Comparison of ENCODE assay signal across 15 mouse cellular contexts in the genomic region with DNA sequence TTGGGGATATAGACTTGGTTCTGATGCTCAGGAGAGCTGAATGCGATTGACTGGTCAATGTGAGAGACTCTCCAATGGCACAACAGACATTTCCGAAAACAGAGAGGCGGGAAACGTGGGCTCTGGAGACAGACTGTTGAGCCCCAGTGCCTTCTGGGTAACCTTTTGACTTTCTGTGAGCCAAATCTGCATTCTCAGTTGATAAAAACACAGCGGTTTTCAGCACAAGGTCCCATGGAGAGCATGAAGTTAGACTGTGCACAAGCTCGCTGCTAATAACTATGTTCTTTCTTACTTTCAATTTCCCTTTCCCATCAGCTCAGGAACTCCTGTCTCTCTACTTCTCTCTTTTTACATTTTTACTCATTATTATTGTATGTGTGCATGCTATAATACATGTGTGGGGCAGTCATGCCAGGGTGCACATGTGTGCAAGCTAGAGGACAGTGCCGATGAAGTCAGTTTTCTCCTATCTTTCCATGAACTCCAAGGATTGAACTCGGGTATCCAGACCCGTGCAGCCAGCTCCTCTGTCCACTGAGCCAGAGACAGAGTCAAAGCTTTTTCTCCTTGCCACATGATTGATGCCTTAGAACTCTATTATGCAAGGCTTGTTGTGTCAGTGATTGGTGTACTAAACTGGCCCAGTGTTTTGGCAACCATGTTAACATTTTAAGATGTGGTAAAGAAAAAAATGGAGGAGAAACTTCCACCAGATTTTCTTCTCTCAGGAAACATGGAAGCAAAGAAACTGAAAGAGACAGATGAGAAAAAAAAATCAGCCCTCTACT. TPM values are rescaled to one million over a fixed set of nuclear protein-coding genes. Genes with fewer than 3 reads are reported as not detected.
A peak's percentile ranks its signal among the peaks of the same experiment; 100 is the strongest.
DNase-seq lines count a peak whose midpoint lies in the region; ATAC-seq and TF ChIP-seq lines count a peak whose summit lies in the region.
"Had no signal": no experiment of that assay in that cellular context is flagged by ENCODE, and none has a peak within 500 bp of the region (broad histone marks: within the 10 kb centered on the region; RNA-seq: fewer than 3 reads in every experiment).

No protein-coding gene starts in this region.

- ATAC-seq in liver, embryonic 16.5 days (ENCODE audit: low read depth): no peak
- no peak for ATAC-seq in liver, embryonic 11.5 days (replicated peaks; ENCODE audit: low FRiP score)
- ATAC-seq in common myeloid progenitor, adult 5-6 weeks (replicated peaks; ENCODE audit: low read depth, poor library complexity, severe bottlenecking): peak; percentile 23; the same call in 1 of the 2 replicates
- ATAC-seq: forebrain, embryonic 13.5 days; hindbrain, postnatal 0 days; lung, postnatal 0 days had no signal

- 50% methylated on average over 9 of the region's 9 CpGs for WGBS in liver, embryonic 16.5 days (ENCODE audit: insufficient replicate concordance)
- WGBS in liver, embryonic 11.5 days: 80% methylated on average over 9 of the region's 9 CpGs

- H3K9me3 ChIP-seq in liver, embryonic 16.5 days (replicated peaks; ENCODE audit: control insufficient read depth, low read length): no peaks in the 10 kb centered on the region
- no peaks in the 10 kb centered on the region for H3K9me3 ChIP-seq in liver, embryonic 11.5 days (ENCODE audit: control insufficient read depth, low read length)
- H3K9me3 ChIP-seq: forebrain, embryonic 13.5 days; heart, embryonic 15.5 days; limb, embryonic 12.5 days had no signal

- no peak overlapping the region for H3ac ChIP-seq in myocyte (ENCODE audit: control insufficient read depth, insufficient read length)

- H3K36me3 ChIP-seq in liver, embryonic 16.5 days (ENCODE audit: control insufficient read depth, insufficient read depth): no peaks in the 10 kb centered on the region
- H3K36me3 ChIP-seq in liver, embryonic 11.5 days (ENCODE audit: control insufficient read depth, insufficient read depth, low read length): no peaks in the 10 kb centered on the region
- no peaks in the 10 kb centered on the region for H3K36me3 ChIP-seq in myocyte (ENCODE audit: control insufficient read depth, insufficient read depth)
- H3K36me3 ChIP-seq: heart, embryonic 15.5 days; limb, embryonic 12.5 days had no signal

- no peaks in the 10 kb centered on the region for H3K79me2 ChIP-seq in myocyte (ENCODE audit: control insufficient read depth, insufficient read depth)

- no peak overlapping the region for H3K27ac ChIP-seq in liver, embryonic 16.5 days (ENCODE audit: low read length)
- no peak overlapping the region for H3K27ac ChIP-seq in liver, embryonic 11.5 days (ENCODE audit: low read depth, low read length)
- H3K27ac ChIP-seq: forebrain, embryonic 13.5 days; heart, embryonic 15.5 days; hindbrain, postnatal 0 days; limb, embryonic 12.5 days had no signal

- H3K9ac ChIP-seq in liver, embryonic 16.5 days (ENCODE audit: low read depth, low read length): no peak overlapping the region
- H3K9ac ChIP-seq in liver, embryonic 11.5 days (ENCODE audit: low read depth, low read length): no peak overlapping the region
- H3K9ac ChIP-seq: forebrain, embryonic 13.5 days; heart, embryonic 15.5 days; limb, embryonic 12.5 days had no signal

- no peak for TF ChIP-seq POLR2A in myocyte (IDR thresholded peaks at IDR 0.05; ENCODE audit: insufficient read length, low read depth)

- H3K4me1 ChIP-seq in liver, embryonic 16.5 days (ENCODE audit: control insufficient read depth, low read depth, low read length): no peaks in the 10 kb centered on the region; the same call in 1 of the 2 replicates
- H3K4me1 ChIP-seq in liver, embryonic 11.5 days (replicated peaks; ENCODE audit: control insufficient read depth, insufficient read depth, low read length): 0 out of 2 replicates have a peak, but pooled peaks cover 3% of the 10 kb centered on the region
- H3K4me1 ChIP-seq: forebrain, embryonic 13.5 days; limb, embryonic 12.5 days had no signal

- no peak overlapping the region for H3K4me3 ChIP-seq in liver, embryonic 16.5 days (ENCODE audit: low read depth, low read length)
- H3K4me3 ChIP-seq in liver, embryonic 11.5 days (ENCODE audit: low read depth, low read length): no peak overlapping the region
- H3K4me3 ChIP-seq in myocyte: no peak overlapping the region
- H3K4me3 ChIP-seq: forebrain, embryonic 13.5 days; heart, embryonic 15.5 days; limb, embryonic 12.5 days had no signal

- peak overlapping the region; percentile 8; the same call in 1 of the 2 replicates for H3K4me2 ChIP-seq in liver, embryonic 16.5 days (ENCODE audit: low read depth, low read length)
- H3K4me2 ChIP-seq in liver, embryonic 11.5 days: no peak overlapping the region; the same call in 1 of the 2 replicates
- peak overlapping the region; percentile 70 for H3K4me2 ChIP-seq in myocyte (ENCODE audit: low read depth)
- H3K4me2 ChIP-seq: forebrain, embryonic 13.5 days; heart, embryonic 15.5 days; limb, embryonic 12.5 days had no signal

- DNase-seq in liver, embryonic 11.5 days (ENCODE audit: low spot score): no peak
- DNase-seq in NIH3T3 (ENCODE audit: low read depth): peak; percentile 65
- no peak for DNase-seq in cerebellum, adult 11 months
- DNase-seq in cerebellum, adult 11-12 months: no peak
- DNase-seq: cerebellum, postnatal 14 days; kidney, postnatal 10 days; layer of hippocampus, postnatal 36 days had no signal

- H3K27me3 ChIP-seq in liver, embryonic 16.5 days (ENCODE audit: control insufficient read depth, insufficient read depth, low read depth, low read length): no peaks in the 10 kb centered on the region
- H3K27me3 ChIP-seq in liver, embryonic 11.5 days (replicated peaks; ENCODE audit: control insufficient read depth, insufficient read depth, low read length): no peaks in the 10 kb centered on the region
- H3K27me3 ChIP-seq in myocyte (ENCODE audit: control insufficient read depth, insufficient read depth, insufficient read length): no peaks in the 10 kb centered on the region
- H3K27me3 ChIP-seq: forebrain, embryonic 13.5 days; heart, embryonic 15.5 days; limb, embryonic 12.5 days had no signal

TF ChIP-seq in myocyte, 11 proteins besides CTCF, POLR2A, EP300 and RAD21:
- TF ChIP-seq MYOD1 (IDR thresholded peaks at IDR 0.05; ENCODE audit: control insufficient read depth in 1 of 3, insufficient read length in 2 of 3, low read depth in 2 of 3) (no peak), CEBPB (IDR thresholded peaks at IDR 0.05; ENCODE audit: insufficient read depth, poor library complexity, severe bottlenecking) (no peak), REST (IDR thresholded peaks at IDR 0.05; ENCODE audit: insufficient read depth, insufficient read length) (no peak), USF1 (IDR thresholded peaks at IDR 0.05; ENCODE audit: low read depth) (no peak), TCF3 (IDR thresholded peaks at IDR 0.05; ENCODE audit: insufficient read length, low read depth) (no peak), MAX (IDR thresholded peaks at IDR 0.05; ENCODE audit: low read depth) (no peak), SRF (IDR thresholded peaks at IDR 0.05; ENCODE audit: control insufficient read depth, insufficient read length, low read depth) (no peak), TCF12 (IDR thresholded peaks at IDR 0.05; ENCODE audit: insufficient read depth, poor library complexity, severe bottlenecking) (no peak)

RNA-seq across cellular contexts. Expression of gene Cdc14a, which starts 13.2 kb away (rescaled TPM):
- polyA plus RNA-seq in liver, embryonic 16.5 days (2015; fragmentation: Nextera tagmentation; extraction: Ambion mirVana): 2.0 TPM in 2 replicates
- 6.7 and 7.1 TPM in 2 replicates for polyA plus RNA-seq in liver, embryonic 11.5 days (2014; fragmentation: Nextera tagmentation; extraction: Ambion mirVana)
- 21.9 and 34.1 TPM in 2 replicates for total RNA-seq in common myeloid progenitor, adult 5-6 weeks (2017)
- 0.65 TPM for polyA plus RNA-seq in myocyte (2012; fragmentation: generic; extraction: Trizol)
